Mouse (Mus musculus): ENCODE measurements at regions not wholly inside any gene's neighbourhood (a gene's known extent, or its start where the extent isn't known, plus 50 kb on each side); places are given as distances from the start of the nearest gene placed in this dataset.

DNA sequence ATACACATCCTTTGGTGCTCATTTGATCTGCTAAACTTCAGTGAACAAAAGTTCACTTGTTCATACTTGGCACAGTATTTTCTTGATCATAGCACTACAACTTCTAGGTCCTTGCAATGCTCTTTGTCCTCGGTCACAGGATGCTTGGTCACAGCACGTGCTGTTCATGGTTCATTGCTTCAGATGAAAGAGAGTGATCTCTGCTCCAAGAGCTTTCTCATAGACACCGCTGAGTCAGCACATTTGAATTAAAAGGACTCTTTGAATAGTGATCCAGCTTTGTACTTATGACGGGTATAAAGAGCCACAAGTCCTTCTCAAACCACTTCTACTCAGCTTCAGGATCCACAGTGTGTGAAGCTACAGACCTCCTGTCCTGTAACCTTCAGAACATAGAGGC is 649.3 kb upstream of the Arrdc4 start:
- peak; percentile 7 to 69 for DNase-seq

DNA sequence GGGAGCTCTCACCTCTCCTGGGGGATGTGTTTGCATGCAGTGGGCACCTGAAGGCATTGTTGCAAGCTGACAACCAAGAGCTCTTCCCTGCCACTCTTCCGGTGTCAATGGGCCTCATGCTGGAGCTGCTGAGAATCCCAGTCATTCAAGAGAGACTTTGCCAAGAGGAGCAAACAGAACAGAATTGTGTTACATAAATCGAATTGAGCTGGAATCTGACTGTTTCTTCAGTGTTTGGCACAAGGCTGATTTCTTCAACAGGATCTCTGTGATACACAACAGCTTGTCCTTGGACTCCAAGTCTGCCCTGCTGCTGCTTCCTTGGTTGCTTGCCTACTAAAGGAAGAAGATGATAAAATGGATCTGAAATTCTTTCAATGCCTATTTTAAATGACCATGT is 647.8 kb upstream of the Arrdc4 start:
- DNase-seq, result no peak

Measured in kidney, adult 8-10 months (tissue).